Mouse (Mus musculus) thymus, adult 2 months (tissue): Measurements from ENCODE around the gene Ankfy1.

Experiments
- CTCF ChIP-seq: fragments of 200-500 bp; IDR thresholded peaks from 2 replicates; pipeline ENCODE4 v1.5.1; 2012; ENCODE audit warnings: mild to moderate bottlenecking, control low read depth, low read length, moderate library complexity, borderline replicate concordance; ENCODE audit not compliant: control insufficient read depth, poor library complexity, insufficient read depth; ENCODE audit errors: extremely low read depth
- POLR2A ChIP-seq: fragments of 200-500 bp; IDR thresholded peaks from 2 replicates; pipeline ENCODE4 v1.6.1; 2012; ENCODE audit warnings: mild to moderate bottlenecking, low read length, control low read depth, moderate library complexity; ENCODE audit not compliant: control insufficient read depth, poor library complexity, insufficient read depth; ENCODE audit errors: extremely low read depth

GRCm38 (mm10) chr11:72792033-72792432 lies 102.2 kb downstream of the Ankfy1 start:
- TF ChIP-seq CTCF (no peak), POLR2A (no peak)
